Mouse (Mus musculus) limb, embryonic 14.5 days (tissue): Measurements from ENCODE around the gene Evi2a. TPM values are rescaled to one million over a fixed set of nuclear protein-coding genes. Genes with fewer than 3 reads are reported as not detected.

Source experiments
- ATAC-seq: fragments of 200-750 bp; cut with Nextera tagmentation; 2 replicates; pipeline ENCODE4 v1.8.0; 2017; ENCODE audit warnings: low read depth, moderate number of reproducible peaks, moderate TSS enrichment; ENCODE audit not compliant: low FRiP score
- DNase-seq: peaks from one replicate; pipeline ENCODE4 v3.0.0-alpha.2; 2015; ENCODE audit warnings: low spot score
- H3K27ac ChIP-seq: fragments of 300-500 bp; sonication (generic); replicated peaks from 2 replicates; pipeline ENCODE4 v1.5.1; 2014; ENCODE audit warnings: low read depth, mild to moderate bottlenecking, low read length, moderate library complexity, mixed read lengths
- H3K27me3 ChIP-seq: fragments of 300-500 bp; sonication (generic); 2 replicates; pipeline ENCODE4 v1.6.1; 2014; ENCODE audit warnings: low read length, mixed read lengths; ENCODE audit not compliant: control insufficient read depth, insufficient read depth
- H3K36me3 ChIP-seq: fragments of 300-500 bp; sonication (generic); 2 replicates; pipeline ENCODE4 v1.6.1; 2014; ENCODE audit warnings: mild to moderate bottlenecking, low read length, moderate library complexity, mixed read lengths; ENCODE audit not compliant: control insufficient read depth, insufficient read depth
- H3K4me1 ChIP-seq: fragments of 300-500 bp; sonication (generic); 2 replicates; pipeline ENCODE4 v1.6.1; 2014; ENCODE audit warnings: antibody characterized with exemption, low read length, mixed read lengths; ENCODE audit not compliant: control insufficient read depth, insufficient read depth
- H3K4me2 ChIP-seq: fragments of 300-500 bp; sonication (generic); replicated peaks from 2 replicates; pipeline ENCODE4 v1.6.1; 2014; ENCODE audit warnings: low read depth, mild to moderate bottlenecking, low read length, moderate library complexity; ENCODE audit not compliant: severe bottlenecking
- H3K4me3 ChIP-seq: fragments of 300-500 bp; sonication (generic); replicated peaks from 2 replicates; pipeline ENCODE4 v1.5.1; 2014; ENCODE audit warnings: low read length
- H3K9ac ChIP-seq: fragments of 300-500 bp; sonication (generic); 2 replicates; pipeline ENCODE4 v1.6.1; 2014; ENCODE audit warnings: mild to moderate bottlenecking, low read depth, low read length, moderate library complexity; ENCODE audit not compliant: severe bottlenecking
- H3K9me3 ChIP-seq: fragments of 300-500 bp; sonication (generic); 2 replicates; pipeline ENCODE4 v1.6.1; 2016; ENCODE audit warnings: low read length; ENCODE audit not compliant: control insufficient read depth
- POLR2A ChIP-seq: fragments of 200-500 bp; IDR thresholded peaks from 2 replicates; pipeline ENCODE4 v1.8.0; 2012; ENCODE audit warnings: inconsistent platforms, mild to moderate bottlenecking, moderate library complexity, borderline replicate concordance; ENCODE audit not compliant: insufficient read depth, insufficient read length; ENCODE audit errors: extremely low read depth
- WGBS: fragments of 180-500 bp; shearing (Covaris S2); extraction: QIAGEN DNeasy Blood & Tissue Kit; methylation state at CpG from one replicate; pipeline ENCODE4 v1.1.7; 2014; 5-methylcytosine and 5-hydroxymethylcytosine counted together
- polyA plus RNA-seq, 2 experiments: library from polyadenylated mRNA; depleted of rRNA in 1 of 2; stranded (reverse) in 1 of 2; unstranded in 1 of 2; fragments of >200 nt; fragmentation: Nextera tagmentation in 1 of 2; extraction: Ambion mirVana in 1 of 2; gene quantifications; 2 replicates each; pipeline versions ENCODE4 v1.2.1 to v1.2.3; 2012 to 2014

Gene Evi2a
- polyA plus RNA-seq, 2 experiments, result 5.8 to 6.0 TPM

- H3K9ac ChIP-seq, result no peak overlapping the region
- no peaks in the 10 kb centered on the region for H3K27me3 ChIP-seq
- ATAC-seq (no peak), DNase-seq (no peak)
- no peak overlapping the region for H3K27ac ChIP-seq
- TF ChIP-seq POLR2A, result no peak
- WGBS, result 81% methylated on average over 7 of the region's 7 CpGs
- peaks cover 5% of the 10 kb centered on the region; the same call in 1 of the 2 replicates for H3K36me3 ChIP-seq
- H3K4me1 ChIP-seq, result no peaks in the 10 kb centered on the region
- H3K4me3 ChIP-seq, result no peak overlapping the region
- H3K4me2 ChIP-seq, result no peak overlapping the region
- H3K9me3 ChIP-seq, result no peaks in the 10 kb centered on the region
These were observed 25.9 kb downstream of the Evi2a start for GRCm38 (mm10) chr11:79504506-79504905.

GRCm38 (mm10) chr11:79503845-79504244 lies 26.6 kb downstream of the Evi2a start, which contains the start of gene Omg:
Gene Omg, minus strand, starts transcription at chr11:79504084.
- DNase-seq (no peak), ATAC-seq (no peak)
- Histone ChIP-seq H3K27me3 (no peaks in the 10 kb centered on the region), H3K9me3 (no peaks in the 10 kb centered on the region), H3K4me1 (no peaks in the 10 kb centered on the region), H3K36me3 (peaks cover 5% of the 10 kb centered on the region; the same call in 1 of the 2 replicates), H3K9ac (no peak within 1 kb of the TSS), H3K27ac (no peak within 1 kb of the TSS), H3K4me3 (no peak within 1 kb of the TSS), H3K4me2 (no peak within 1 kb of the TSS)
- TF ChIP-seq POLR2A, result no peak
- WGBS, result 61% methylated on average over 8 of the region's 8 CpGs

- no peak for TF ChIP-seq POLR2A
- 74% methylated on average over 2 of the region's 2 CpGs for WGBS
- DNase-seq (no peak), ATAC-seq (no peak)
- Histone ChIP-seq H3K4me2 (no peak overlapping the region), H3K4me3 (no peak overlapping the region), H3K36me3 (peaks cover 5% of the 10 kb centered on the region; the same call in 1 of the 2 replicates), H3K27me3 (no peaks in the 10 kb centered on the region), H3K9ac (no peak overlapping the region), H3K9me3 (no peaks in the 10 kb centered on the region), H3K27ac (no peak overlapping the region), H3K4me1 (no peaks in the 10 kb centered on the region)
These were observed 27.5 kb downstream of the Evi2a start for GRCm38 (mm10) chr11:79502917-79503316.

- no peak for DNase-seq
- Histone ChIP-seq H3K9me3 (no peaks in the 10 kb centered on the region), H3K4me3 (no peak overlapping the region), H3K36me3 (peaks cover 17% of the 10 kb centered on the region), H3K4me2 (no peak overlapping the region), H3K9ac (no peak overlapping the region), H3K4me1 (no peaks in the 10 kb centered on the region), H3K27me3 (no peaks in the 10 kb centered on the region), H3K27ac (no peak overlapping the region)
- no peak for ATAC-seq
- TF ChIP-seq POLR2A, result no peak
- 90% methylated on average over 10 of the region's 10 CpGs for WGBS
These were observed 35.2 kb downstream of the Evi2a start for GRCm38 (mm10) chr11:79494976-79495800.

- Histone ChIP-seq H3K4me2 (no peak overlapping the region), H3K36me3 (peaks cover 11% of the 10 kb centered on the region), H3K27ac (no peak overlapping the region), H3K9me3 (no peaks in the 10 kb centered on the region), H3K27me3 (no peaks in the 10 kb centered on the region), H3K4me3 (no peak overlapping the region), H3K4me1 (no peaks in the 10 kb centered on the region), H3K9ac (no peak overlapping the region)
- TF ChIP-seq POLR2A, result no peak
- no peak for DNase-seq
- ATAC-seq, result no peak
These were observed 45.7 kb downstream of the Evi2a start for GRCm38 (mm10) chr11:79484721-79485120.
